Mouse (Mus musculus): ENCODE data around the gene Ugt8a.

- no peak for TF ChIP-seq CTCF (IDR thresholded peaks at IDR 0.05; ENCODE audit: borderline replicate concordance, insufficient read depth, low read depth, low read length)
- TF ChIP-seq POLR2A (IDR thresholded peaks at IDR 0.05; ENCODE audit: borderline replicate concordance, insufficient read depth, low read length): no peak
Measured at GRCm38 (mm10) chr3:125954881-125955280, 16.5 kb upstream of the Ugt8a start.
